Mouse (Mus musculus) left cerebral cortex, postnatal 36 days (tissue): Measurements from ENCODE around the gene Aanat. TPM values are rescaled to one million over a fixed set of nuclear protein-coding genes. Genes with fewer than 3 reads are reported as not detected.

ENCODE experiments used
- DNase-seq, 2 experiments: peaks; one replicate each; pipeline ENCODE4 v3.0.0; 2021 to 2022; ENCODE audit warnings: low spot score in 2 of 2, mixed read lengths in 1 of 2
- intact Hi-C: fragments of 180-260 bp; cut with DNase I; formaldehyde crosslinking; loops from one replicate; pipeline ENCODE4 v1.15.1; 2025
- total RNA-seq, 2 experiments: library from RNA; stranded (reverse); gene quantifications; 2 replicates each; pipeline ENCODE4 v1.2.3; 2021

Aanat gene
- total RNA-seq, 2 experiments from 2014 or later: 0.62 to 0.97 TPM

DNA sequence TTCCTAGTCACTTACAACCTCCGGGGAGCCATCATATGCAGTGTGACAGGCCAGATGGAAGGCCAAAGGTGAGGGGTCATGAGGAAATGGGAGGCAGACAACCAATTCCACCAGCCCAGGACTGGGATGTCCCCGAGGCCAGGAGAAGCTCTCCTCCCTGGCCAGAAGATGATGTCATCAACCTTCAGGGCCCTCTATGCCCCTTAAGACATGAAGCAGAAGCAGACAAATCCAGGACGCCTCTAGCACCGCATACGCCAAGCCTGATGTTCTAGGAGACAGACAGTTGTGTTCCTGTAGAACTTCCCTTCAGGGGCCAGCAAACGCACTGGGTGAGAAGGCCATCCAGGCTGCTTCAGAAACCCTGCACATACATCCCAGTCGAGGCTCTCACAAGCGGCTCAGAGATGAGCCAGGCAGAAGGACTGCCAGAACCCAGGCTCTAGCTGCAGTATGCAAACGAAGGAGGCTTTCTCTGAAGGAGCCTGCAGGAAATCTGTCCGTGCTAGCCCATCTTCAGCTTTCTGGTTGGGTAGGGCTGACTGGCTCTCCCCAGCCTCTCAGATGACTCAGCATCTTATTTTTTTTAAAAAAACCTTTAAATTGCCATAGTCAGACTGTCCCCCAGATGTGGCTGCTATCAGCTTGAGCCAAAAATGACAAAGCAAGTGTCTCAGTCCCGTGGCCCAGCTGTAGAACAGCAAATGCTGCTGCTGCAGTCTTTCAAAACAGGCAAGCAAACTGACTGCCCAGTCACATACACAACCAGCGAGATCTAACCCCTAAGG is 13.3 kb upstream of the Aanat start:
- intact Hi-C loops: no loop called here
- peak; percentile 60 to 61 for DNase-seq

DNA sequence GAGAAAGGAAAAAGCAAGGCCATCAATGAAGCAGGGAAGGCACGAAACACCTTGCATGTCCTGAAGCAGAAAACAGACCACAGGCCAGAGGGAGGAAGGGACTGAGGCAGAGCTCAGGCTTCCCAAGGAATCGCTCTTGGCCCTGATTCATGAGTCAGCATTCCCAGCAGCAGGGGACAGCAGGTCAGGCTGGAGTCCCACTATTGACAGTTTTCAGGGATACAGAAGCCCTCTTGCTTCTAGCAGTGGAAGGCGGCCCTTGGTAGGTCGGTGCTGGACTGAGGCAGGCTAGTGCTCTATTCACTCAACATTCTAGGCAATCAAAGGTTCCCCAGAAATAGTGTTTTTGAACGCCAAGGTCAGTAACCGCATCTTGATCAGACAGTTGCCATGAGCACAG is 11.7 kb upstream of the Aanat start:
- intact Hi-C loops: no loop called here
- no peak for DNase-seq

DNA sequence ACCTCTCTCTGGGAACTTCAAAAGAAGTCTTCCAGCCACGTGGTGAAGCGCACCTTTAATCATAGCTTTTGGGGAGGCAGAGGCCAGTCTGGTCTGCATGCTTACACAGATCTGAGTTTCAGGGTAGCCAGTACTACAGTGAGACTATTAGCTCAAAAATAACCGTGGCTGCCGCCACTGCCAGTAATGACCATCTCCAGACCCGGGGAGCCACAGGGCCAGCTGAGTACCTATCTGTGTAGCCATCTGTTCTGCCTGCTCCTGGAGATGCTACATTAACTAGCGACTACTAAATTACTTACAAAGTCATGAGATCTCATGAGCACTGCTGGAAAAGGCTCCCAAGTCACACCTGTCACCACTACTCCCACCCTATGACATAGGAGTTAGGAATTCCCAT is 11.2 kb upstream of the Aanat start:
- DNase-seq: no peak
- intact Hi-C loops: no loop called here

DNA sequence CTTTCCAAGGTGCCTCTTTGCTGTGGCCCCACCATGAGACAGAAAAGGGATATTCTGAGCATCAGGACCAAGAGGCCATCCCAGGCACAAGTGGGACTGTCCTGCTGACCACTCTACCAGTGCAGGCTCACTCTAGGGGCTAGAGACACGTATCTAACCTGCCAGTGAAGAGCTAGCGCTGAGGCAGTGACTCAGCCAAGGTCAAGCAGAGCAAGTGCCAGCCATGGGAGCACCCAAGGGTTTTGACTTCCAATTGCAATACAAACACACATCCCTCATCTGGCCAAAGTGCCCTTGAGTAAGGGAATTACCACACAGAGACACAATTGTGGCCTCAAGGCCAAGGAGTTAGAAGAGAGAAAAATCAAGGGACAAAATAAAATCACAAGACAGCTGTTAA is 10.8 kb upstream of the Aanat start:
- intact Hi-C loops: no loop called here

DNA sequence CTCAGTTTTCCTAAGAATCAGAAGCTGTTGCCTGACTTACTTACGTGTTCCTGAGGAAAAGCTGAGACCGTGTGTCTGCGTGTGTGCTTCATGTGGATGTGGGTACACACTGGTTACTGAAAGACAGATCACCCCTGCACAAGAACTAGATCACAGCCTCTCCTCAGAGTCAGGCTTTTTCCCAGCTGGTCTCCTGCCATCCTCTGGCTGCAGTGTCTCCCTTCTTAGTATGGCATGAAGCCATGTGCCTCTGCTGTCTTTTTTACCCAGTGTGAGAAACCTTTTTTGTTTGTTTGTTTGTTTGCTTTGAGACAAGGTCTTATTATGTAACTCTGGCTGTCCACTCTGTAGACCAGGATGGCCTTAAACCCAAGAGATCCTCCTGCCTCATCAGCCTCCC is 7.0 kb upstream of the Aanat start:
- DNase-seq: no peak
- intact Hi-C loops: no loop called here

More for the DNA sequence above, 10.8 kb upstream of the Aanat start:
- no peak for DNase-seq

DNA sequence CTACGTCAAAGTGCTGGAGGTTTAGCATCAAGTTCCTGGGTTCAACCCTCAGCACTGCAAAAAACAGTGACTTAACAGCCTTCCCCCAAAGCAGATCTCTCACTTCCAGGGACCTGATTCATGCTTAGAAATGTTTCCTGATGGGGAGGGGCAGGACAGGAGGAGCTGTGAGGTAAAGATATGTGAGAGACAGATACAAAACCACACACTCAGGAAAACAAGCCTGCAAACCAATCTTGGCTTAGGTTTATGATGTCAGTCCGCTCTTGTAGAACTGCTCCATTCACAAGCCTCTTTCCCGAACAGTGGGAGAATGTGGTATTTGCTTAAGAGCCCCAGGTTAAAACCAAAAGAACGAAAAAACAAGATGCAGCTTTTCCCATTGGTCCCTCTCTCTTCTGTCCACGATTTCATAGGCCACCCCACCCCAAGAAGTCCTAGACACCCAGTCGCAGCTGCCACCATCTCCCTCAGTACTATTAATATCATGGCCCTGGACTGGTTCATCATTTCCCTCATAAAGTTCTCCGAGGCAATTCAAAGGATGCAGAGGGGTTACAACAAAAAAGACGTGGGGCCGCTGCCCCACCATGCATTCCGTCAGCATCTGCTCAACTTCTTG is 6.1 kb upstream of the Aanat start:
- no peak for DNase-seq
- intact Hi-C loops: no loop called here

DNA sequence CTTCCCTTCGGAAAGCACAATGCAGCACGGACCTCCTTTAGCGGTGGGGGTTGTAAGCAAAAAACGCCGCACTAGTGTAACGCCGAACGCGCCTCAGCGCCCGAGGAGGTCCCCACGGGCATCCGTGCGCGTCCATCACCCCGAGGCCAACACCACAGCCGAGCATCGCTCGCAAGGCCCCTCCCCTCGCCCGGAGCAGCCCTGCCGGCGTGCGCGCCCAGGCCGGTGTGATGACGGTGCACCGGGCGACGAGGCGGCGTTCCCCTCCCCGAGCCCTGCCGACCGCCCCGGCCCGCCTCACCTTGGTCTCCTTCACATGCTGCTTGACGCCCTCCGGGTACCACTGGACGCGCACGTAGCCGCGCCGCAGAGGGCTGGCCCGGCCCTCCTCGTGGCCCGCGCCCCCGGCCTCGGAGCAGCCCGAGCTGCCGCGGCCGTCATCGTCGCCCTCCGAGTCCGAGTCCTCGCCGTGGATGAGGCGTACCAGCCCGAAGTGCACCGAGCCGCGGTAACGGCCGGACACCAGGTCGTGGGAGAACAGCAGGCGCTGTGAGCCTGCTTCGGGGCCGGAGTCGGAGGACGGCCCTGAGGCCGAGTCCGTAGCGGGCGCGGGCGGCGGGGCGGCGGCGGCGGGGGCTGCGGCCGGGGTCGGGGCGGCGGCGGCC is 5.4 kb upstream of the Aanat start:
- intact Hi-C loops: no loop called here
- DNase-seq: peak; percentile 62 to 72

DNA sequence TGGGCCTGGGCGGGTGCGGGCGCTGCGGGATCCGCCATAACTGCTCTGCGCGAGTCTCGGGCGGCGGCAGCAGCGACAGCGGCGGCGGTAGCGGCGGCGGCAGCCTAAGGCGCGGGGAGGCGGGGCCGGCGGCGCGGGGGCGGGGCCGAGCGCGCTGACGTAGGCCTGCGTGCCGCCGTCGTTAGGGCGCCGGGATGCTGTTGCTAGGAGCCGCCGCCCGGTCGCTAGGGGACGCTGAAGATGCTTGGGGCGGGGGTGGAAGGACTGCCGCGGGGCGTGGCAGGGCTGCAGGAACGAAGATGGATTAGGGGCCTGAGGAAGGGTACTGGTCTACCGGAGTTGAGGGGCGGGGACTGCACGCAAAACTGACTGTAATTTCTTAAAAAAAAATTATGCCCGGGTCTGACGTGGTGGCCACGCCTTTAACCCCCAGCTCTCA is 4.8 kb upstream of the Aanat start, which contains the start of gene Ube2o:
TSS of gene Ube2o (minus strand) at position 72 of the 439 bp plus-strand sequence.
- intact Hi-C loops: no loop called here
- DNase-seq: peak; percentile 86 to 91

DNA sequence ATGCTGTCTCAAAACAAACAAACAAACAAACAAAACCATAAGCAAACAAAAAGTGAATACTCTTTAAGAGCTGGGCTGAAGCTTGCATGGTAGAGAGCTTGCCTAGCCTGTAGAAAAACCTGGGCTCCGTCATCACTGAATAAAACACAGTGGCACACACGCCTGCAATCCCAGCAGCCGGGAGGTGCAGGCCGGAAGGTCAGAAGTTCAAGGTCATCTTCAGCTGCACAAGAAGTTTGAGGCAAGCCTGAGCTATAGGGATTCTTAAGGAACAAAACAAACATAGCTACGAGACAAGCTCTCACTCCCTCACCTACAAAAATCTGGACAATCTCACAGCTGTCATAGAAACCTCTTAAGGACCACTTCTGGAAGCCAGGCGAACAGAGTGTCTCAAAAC is 550 bp upstream of the Aanat start:
- intact Hi-C loops: no loop called here
- DNase-seq: no peak

DNA sequence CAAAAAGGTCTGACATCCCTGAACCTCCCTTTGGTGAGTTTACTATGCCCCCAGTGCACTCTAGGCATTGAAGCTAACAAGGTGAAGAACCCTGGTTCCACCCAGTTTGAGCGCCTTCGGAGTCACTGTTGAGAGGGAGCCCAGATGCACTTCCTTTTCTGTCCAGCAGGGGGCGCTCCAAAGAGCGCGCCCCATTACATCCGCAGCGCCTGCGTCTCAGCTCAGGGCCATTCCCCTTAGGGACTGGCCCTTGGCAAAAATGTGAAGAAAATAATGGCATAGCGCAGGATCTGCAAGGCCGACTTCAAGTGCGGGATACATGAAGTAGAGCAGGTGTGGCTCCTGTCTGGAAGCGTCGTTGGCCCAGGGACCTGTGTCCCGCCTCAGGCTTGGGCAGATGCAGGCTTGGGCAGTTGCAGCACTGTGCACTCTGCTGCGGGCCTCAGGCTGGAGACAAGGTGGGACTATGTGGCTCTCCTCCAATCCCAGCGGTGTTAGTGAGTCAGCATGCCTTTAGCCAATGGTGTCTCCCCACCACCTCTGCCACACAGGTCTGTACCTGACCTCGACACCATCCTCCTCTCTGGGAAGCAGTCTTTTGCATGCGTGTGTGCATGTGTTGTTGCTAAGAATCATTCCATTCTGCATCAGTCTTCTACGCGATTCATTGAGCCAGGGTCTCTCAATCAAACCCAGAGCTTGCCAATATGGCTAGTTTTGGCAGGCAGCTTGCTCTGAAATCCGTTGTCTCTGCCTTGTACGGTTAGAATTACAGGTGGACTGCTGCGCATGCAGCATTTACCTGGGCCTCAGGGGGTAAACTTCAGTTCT is 784 bp downstream of the Aanat start:
- DNase-seq: peak; percentile 58 to 60
- intact Hi-C loops: no loop called here

DNA sequence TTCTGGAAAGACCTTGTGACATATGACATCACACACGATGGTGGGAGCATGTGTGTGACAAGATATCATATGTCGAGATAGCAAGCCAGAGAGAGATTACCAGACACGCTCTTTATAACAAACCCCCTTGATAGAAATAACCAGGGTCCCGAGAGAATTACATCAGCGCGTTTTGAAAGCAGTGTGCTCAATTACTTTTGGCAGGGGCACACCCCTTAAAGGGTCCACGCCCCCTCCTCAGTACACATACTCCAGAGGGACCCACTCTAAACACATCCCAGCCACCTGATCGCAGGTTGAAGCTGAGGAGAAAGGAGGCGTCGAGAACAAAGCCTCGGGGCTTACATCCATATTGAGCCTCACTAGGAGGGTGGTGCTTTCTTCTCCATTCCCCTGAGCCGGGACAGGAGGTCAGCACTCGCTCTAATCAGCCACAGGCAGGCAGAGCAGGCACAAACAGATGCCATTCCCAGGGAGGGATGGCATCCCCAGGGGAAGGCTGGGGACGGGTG is 2.8 kb downstream of the Aanat start:
- intact Hi-C loops: loop anchor here (2.0 kb wide), 1 partner anchor 40 kb away; no protein-coding TSS in a partner anchor
- DNase-seq: no peak

DNA sequence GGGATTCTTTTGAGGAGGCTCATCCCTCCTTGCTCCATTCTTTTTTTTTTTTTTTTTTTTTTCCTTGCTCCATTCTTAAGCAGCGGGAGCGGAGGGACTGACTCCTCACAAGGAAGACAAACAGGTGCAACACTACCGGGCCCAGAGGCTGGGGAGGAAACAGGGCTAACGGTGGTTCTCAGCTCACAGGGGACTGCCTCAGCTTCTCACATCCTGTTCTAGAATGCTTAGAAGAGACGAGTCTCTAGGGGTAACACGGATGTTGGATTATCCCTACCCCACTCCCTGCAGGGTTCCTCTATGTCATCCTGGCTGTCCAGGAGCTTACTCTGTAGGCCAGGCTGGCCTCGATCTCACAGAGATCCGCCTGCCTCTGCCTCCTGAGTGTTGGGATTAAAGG is 3.3 kb downstream of the Aanat start:
- no peak for DNase-seq
- intact Hi-C loops: loop anchor here (2.0 kb wide), 1 partner anchor 39 kb away; no protein-coding TSS in a partner anchor

DNA sequence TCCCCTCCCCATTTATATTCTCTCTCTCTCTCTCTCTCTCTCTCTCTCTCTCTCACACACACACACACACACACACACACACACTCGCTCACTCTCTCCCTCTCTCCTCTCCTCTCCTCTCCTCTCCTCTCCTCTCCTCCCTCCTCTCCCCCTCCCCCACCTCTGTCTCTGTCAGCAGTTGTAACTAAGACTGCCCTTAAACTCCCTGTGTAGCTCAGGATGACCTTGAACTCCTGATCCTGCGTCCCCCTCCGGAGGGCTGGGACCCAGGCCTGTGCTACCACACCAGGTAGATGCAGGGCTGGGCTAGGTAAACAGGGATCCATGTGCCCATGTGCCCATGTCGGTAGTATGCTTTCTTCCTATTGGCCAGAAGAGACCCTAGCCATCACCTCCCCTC is 5.4 kb downstream of the Aanat start:
- intact Hi-C loops: no loop called here

DNA sequence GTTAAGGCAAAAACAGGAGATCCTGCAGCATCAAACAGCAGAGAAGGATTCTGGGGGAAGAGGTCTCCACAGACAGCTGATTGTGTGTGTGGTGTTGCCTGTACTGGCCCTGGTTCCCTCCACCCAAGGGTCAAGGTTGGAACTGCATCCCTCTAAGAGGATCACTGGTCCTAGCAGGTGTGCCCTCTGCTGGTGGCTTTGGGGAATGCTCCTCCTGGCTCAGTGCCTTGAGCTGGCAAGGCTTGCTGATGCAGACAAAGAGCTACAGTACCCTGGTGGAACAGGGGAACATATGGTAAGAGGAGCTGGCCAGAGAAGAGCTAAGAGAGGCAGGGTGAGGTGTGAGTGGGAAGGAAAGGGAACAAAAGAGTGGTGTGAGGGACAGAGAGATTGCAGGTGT is 6.2 kb downstream of the Aanat start:
- peak; percentile 90 to 93 for DNase-seq
- intact Hi-C loops: no loop called here

More for the DNA sequence above, 5.4 kb downstream of the Aanat start:
- no peak for DNase-seq

DNA sequence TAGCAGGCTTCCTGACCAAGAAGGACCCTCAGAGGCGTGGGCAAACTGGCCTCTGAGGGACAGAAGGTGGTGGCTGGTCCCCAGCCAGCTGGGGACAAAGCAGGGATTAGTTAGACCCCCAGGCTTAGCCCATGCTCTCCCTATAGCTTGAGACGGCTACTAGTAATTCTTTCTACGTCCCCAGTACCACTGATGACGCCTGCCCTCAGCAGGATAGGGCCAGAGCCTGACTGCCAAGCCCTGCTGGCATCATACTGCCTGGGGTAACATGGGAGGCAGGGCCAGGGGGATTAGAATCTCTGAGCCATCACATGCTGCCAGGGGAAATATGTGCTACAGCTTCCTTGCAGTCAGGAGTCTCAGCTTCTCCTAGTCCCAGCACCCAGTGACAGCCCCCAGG is 7.1 kb downstream of the Aanat start:
- intact Hi-C loops: no loop called here
- DNase-seq: no peak

DNA sequence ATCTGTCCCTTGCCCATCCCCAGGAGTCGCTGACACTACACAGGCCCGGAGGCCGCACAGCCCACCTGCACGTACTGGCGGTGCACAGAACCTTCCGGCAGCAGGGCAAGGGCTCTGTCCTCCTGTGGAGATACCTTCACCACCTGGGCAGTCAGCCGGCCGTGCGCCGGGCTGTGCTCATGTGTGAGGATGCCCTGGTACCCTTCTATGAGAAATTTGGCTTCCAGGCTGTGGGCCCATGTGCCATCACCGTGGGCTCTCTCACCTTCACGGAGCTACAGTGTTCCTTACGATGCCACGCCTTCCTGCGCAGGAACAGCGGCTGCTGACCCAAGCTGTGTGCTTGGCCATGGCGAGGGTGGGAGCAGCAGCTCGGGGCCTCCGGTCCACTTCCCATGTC is 10.5 kb downstream of the Aanat start:
- no peak for DNase-seq
- intact Hi-C loops: no loop called here

DNA sequence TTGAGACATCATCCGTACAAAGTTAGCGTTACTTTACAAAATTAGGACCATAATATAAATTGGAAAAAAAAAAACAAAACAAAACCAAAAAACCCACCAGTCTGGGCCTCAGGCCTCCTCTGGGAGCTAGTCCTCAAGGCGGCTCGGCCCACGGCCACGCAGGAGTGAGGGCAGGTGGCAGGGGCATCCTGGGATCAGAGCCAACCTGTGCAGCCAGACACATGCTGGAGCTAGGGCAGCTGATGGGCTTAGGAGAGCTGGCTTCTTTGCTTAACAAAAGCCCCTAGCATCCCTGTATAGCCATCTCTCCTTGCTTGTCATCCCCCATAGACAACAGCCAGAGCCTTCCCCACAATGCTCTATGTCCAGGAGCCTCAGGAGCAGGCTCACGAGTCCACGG is 12.0 kb downstream of the Aanat start:
- DNase-seq: no peak
- intact Hi-C loops: no loop called here

DNA sequence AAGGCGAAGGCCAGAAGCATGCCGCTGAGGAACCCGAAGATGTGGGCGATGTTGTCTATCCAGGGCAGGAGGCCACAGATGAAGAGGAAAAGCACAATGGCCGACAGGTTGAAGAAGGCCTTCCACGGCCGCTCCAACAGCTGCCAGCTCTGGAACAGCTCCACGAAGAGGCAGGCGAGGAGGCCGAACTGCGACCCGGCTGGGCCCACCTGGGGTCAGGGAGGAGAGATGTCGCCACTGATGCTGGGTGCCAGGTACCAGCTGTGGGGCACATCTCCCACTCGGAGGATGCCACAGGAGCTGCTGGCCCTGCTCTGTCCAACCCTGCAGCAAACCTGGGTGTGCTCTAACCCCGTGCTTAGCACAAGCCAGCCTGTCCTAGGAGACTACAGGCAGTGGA is 13.0 kb downstream of the Aanat start:
- no peak for DNase-seq
- intact Hi-C loops: no loop called here

DNA sequence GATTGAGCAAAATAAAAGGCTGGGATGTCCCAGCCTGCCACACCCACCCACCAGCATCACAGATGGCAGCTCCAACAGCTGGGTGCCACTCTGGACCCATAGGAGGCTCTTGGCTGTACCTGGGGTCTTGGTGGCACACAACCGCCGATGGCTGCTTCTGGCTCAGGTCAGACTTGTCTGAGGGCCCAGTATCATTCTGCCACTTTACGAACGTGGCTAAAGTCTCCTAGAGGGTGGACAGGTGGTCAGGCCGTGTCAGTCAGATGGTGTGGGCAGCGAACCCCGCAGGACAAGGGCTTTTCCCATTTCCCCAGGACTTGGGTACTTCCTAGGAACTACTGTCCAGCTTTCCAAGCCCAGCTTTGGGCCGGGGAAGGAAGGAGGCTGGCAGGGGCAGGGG is 14.9 kb downstream of the Aanat start:
- DNase-seq: no peak
- intact Hi-C loops: no loop called here

DNA sequence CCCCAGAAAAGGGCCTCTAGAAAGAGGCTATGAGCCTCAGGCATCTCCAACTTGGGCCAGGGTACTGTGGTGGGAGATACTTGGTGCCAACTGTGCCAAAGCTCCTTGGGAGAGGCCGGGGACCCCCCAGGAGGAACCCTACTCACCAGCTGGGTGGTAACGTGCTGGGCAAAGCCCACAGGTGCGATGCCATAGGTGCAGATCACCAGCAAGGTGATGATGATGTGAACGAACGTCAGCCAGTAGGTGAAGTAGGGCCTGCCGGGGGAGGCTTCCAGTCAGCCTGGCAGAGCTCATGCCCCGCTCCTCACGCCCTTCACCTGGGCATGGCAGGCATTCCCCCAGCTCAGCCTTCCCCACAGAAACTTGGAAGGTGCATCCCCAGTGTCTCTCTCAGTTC is 15.8 kb downstream of the Aanat start:
- intact Hi-C loops: no loop called here
- no peak for DNase-seq
